In genomic region chrX:103616162-103616535, GRCm38 (mm10) we compare ENCODE assay signal across 7 mouse cellular contexts. TPM values are rescaled to one million over a fixed set of nuclear protein-coding genes. Genes with fewer than 3 reads are reported as not detected.
DNase-seq lines count a peak whose midpoint lies in the region; ATAC-seq and TF ChIP-seq lines count a peak whose summit lies in the region.

No protein-coding gene starts in this region.

- H3K4me2 ChIP-seq in embryonic facial prominence, embryonic 14.5 days (ENCODE audit: low read depth, low read length), result peak overlapping the region; percentile 67

- intact Hi-C loops in heart, postnatal 10 days (cut with DNase I), result no loop called here

- H3K4me3 ChIP-seq in ES-E14 (ENCODE audit: insufficient read depth in 1 of 2, low read depth in 1 of 2, low read length in 2 of 2, poor library complexity in 1 of 2, severe bottlenecking in 1 of 2), result peak overlapping the region; percentile 64 to 94
- peak overlapping the region; percentile 45 for H3K4me3 ChIP-seq in embryonic facial prominence, embryonic 14.5 days (ENCODE audit: low read depth, low read length)

- H3K4me1 ChIP-seq in ES-E14 (ENCODE audit: control insufficient read depth in 2 of 2, insufficient read depth in 2 of 2, low read length in 2 of 2, poor library complexity in 1 of 2), result peaks cover 0 to 3% of the 10 kb centered on the region in 2 experiments; a peak in 1 of 4 replicates
- H3K4me1 ChIP-seq in embryonic facial prominence, embryonic 14.5 days (ENCODE audit: control insufficient read depth, insufficient read depth, low read length), result 0 out of 2 replicates have a peak, but pooled peaks cover 10% of the 10 kb centered on the region

- no peak for DNase-seq in ES-E14 (ENCODE audit: low read depth, low spot score)
- peak; percentile 48 for DNase-seq in adrenal gland, postnatal 10 days
- DNase-seq in embryonic facial prominence, embryonic 14.5 days (ENCODE audit: low spot score), result peak; percentile 72
- DNase-seq in heart, postnatal 10 days, result peak; percentile 51 to 62
- DNase-seq in kidney, postnatal 4 days, result peak; percentile 52 to 74
- DNase-seq in lung, postnatal 4 days, result peak; percentile 61 to 72
- peak; percentile 53 for DNase-seq in right cerebral cortex, postnatal 10 days (ENCODE audit: low spot score in 2 of 2)

- peaks cover 7% of the 10 kb centered on the region for H3K36me3 ChIP-seq in ES-E14 (ENCODE audit: control insufficient read depth, insufficient read depth, low read length, poor library complexity, severe bottlenecking)
- H3K36me3 ChIP-seq in embryonic facial prominence, embryonic 14.5 days (ENCODE audit: control insufficient read depth, insufficient read depth, low read length), result 0 out of 2 replicates have a peak, but pooled peaks cover 11% of the 10 kb centered on the region

- H3K9me3 ChIP-seq in ES-E14 (ENCODE audit: control insufficient read depth, insufficient read depth, low read depth, low read length), result no peaks in the 10 kb centered on the region
- H3K9me3 ChIP-seq in embryonic facial prominence, embryonic 14.5 days (ENCODE audit: control insufficient read depth, low read length), result no peaks in the 10 kb centered on the region

- ATAC-seq in embryonic facial prominence, embryonic 14.5 days (ENCODE audit: low read depth), result 0 out of 2 replicates have a peak, but pooled peaks have one; percentile 12

- peak overlapping the region; percentile 63 for H3K9ac ChIP-seq in ES-E14 (ENCODE audit: insufficient read depth, low read depth, low read length, poor library complexity, severe bottlenecking)
- H3K9ac ChIP-seq in embryonic facial prominence, embryonic 14.5 days (ENCODE audit: low read depth, low read length), result peak overlapping the region; percentile 64

- H3K27ac ChIP-seq in ES-E14 (ENCODE audit: insufficient read depth, low read depth, low read length, poor library complexity, severe bottlenecking), result no peak overlapping the region; the same call in 1 of the 2 replicates
- peak overlapping the region; percentile 96 for H3K27ac ChIP-seq in embryonic facial prominence, embryonic 14.5 days (replicated peaks; ENCODE audit: low read depth, low read length)

- WGBS in embryonic facial prominence, embryonic 14.5 days, result 27% methylated on average over 19 of the region's 19 CpGs

- H3K27me3 ChIP-seq in embryonic facial prominence, embryonic 14.5 days (replicated peaks; ENCODE audit: control insufficient read depth, insufficient read depth, low read length), result no peaks in the 10 kb centered on the region

- in situ Hi-C loops in ES-E14 (cut with MboI; ENCODE audit: low sequenced_read_pairs in 2 of 2, unreplicated experiment in 2 of 2), result no loop called here

TF ChIP-seq in ES-E14, 5 proteins besides CTCF, POLR2A, EP300 and RAD21:
- no peak for TF ChIP-seq HCFC1 (IDR thresholded peaks at IDR 0.05; ENCODE audit: borderline replicate concordance, insufficient read depth, low read length)
- TF ChIP-seq MAFK (IDR thresholded peaks at IDR 0.05; ENCODE audit: insufficient read depth, low read depth, low read length), result no peak
- TF ChIP-seq CHD2 (IDR thresholded peaks at IDR 0.05; ENCODE audit: low read depth, low read length), result no peak
- no peak for TF ChIP-seq ZC3H11A (IDR thresholded peaks at IDR 0.05; ENCODE audit: borderline replicate concordance, low read depth, low read length)
- TF ChIP-seq ZNF384 (IDR thresholded peaks at IDR 0.05; ENCODE audit: low read depth, low read length), result no peak

RNA-seq across cellular contexts. Expression of gene Zcchc13, which starts 14.2 kb away (rescaled TPM):
- not detected in 2 replicates for total RNA-seq in ES-E14 (2012; rRNA removed)
- total RNA-seq in adrenal gland, postnatal 10 days (2021), result not detected
- polyA plus RNA-seq in embryonic facial prominence, embryonic 14.5 days (2014; fragmentation: Nextera tagmentation; extraction: Ambion mirVana), result not detected in 2 replicates
- total RNA-seq in heart, postnatal 10 days (2021), result not detected
